10 mouse cellular contexts compared by ENCODE assay signal in the genomic region with DNA sequence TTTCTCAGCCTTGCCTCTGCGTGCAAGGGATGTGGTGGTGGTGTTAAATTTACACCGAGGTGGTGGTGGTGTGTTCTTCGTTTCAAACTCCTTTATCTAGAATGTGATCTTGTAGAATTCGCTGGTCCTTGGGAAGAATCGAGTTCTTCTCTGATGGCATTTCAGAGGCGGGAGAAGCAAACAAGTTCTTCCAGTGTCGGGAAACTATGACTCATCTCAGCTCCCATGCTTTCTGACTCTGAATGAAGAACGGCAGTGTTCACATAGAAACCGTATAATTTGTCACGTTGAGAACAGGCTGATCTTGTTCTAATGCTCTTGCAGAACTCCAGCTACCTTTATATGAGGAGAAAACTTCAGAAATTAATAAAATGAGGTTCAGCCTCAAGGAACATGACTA.
DNase-seq lines count a peak whose midpoint lies in the region; ATAC-seq and TF ChIP-seq lines count a peak whose summit lies in the region.
"Had no signal": no experiment of that assay in that cellular context is flagged by ENCODE, and none has a peak within 500 bp of the region (broad histone marks: within the 10 kb centered on the region; RNA-seq: fewer than 3 reads in every experiment).

No protein-coding gene starts in this region.

- 30% methylated on average over 10 of the region's 10 CpGs for WGBS in lung, adult 2 months
- WGBS in stomach, embryonic 15.5 days = 28% methylated on average over 10 of the region's 10 CpGs

- no peaks in the 10 kb centered on the region for H3K9me3 ChIP-seq in stomach, embryonic 15.5 days

- no peak for TF ChIP-seq POLR2A in lung, adult 2 months (IDR thresholded peaks at IDR 0.05; ENCODE audit: borderline replicate concordance, extremely low read depth, low read depth, low read length)

- H3K27ac ChIP-seq in stomach, embryonic 15.5 days = peak overlapping the region; percentile 36

- DNase-seq in adrenal gland, adult (ENCODE audit: inconsistent age in 2 of 2, low spot score in 1 of 2) = peak; percentile 19 to 68
- no peak for DNase-seq in adrenal gland, postnatal 10 days
- DNase-seq in lung, postnatal 10 days = peak; percentile 3
- DNase-seq in lung, adult 2 months = no peak
- peak; percentile 30 for DNase-seq in layer of hippocampus, adult 9-10 months (ENCODE audit: low spot score)
- no peak for DNase-seq in spleen, postnatal 36 days (ENCODE audit: low spot score in 2 of 2)
- no peak for DNase-seq in embryo, embryonic 9.5 days (ENCODE audit: extremely low spot score)
- DNase-seq: cerebellum, adult 2 months; kidney, adult 9 months had no signal

- peak; percentile 58; the same call in 1 of the 2 replicates for ATAC-seq in stomach, embryonic 15.5 days (ENCODE audit: insufficient read depth, low FRiP score, low read depth)

- no peaks in the 10 kb centered on the region for H3K36me3 ChIP-seq in stomach, embryonic 15.5 days

- H3K4me3 ChIP-seq in lung, adult 2 months (replicated peaks; ENCODE audit: extremely low read depth, low read depth, low read length) = no peak overlapping the region
- H3K4me3 ChIP-seq in stomach, embryonic 15.5 days (replicated peaks) = no peak overlapping the region

- no peaks in the 10 kb centered on the region for H3K4me1 ChIP-seq in lung, adult 2 months (ENCODE audit: control insufficient read depth, insufficient read depth, low read length)
- H3K4me1 ChIP-seq in stomach, embryonic 15.5 days = no peaks in the 10 kb centered on the region

- no peak for TF ChIP-seq CTCF in lung, adult 2 months (IDR thresholded peaks at IDR 0.05; ENCODE audit: insufficient read depth, low read length)

- H3K27me3 ChIP-seq in stomach, embryonic 15.5 days (replicated peaks) = no peaks in the 10 kb centered on the region

- no peak overlapping the region for H3K9ac ChIP-seq in stomach, embryonic 15.5 days

- H3K4me2 ChIP-seq in stomach, embryonic 15.5 days = no peak overlapping the region

Comparison
In these comparisons a context has a peak if more than half of its experiments do, and no peak if none do; other contexts are left out.
1. DNase-seq: peak in adrenal gland, adult (2 of 2), lung, postnatal 10 days (single experiment) and layer of hippocampus, adult 9-10 months (single experiment); none in adrenal gland, postnatal 10 days (single experiment), lung, adult 2 months (single experiment), spleen, postnatal 36 days (0 of 2) and embryo, embryonic 9.5 days (single experiment).